In genomic region chr9:44107110-44107509, GRCm38 (mm10) we compare ENCODE assay signal across 9 mouse cellular contexts. TPM values are rescaled to one million over a fixed set of nuclear protein-coding genes. Genes with fewer than 3 reads are reported as not detected.
A peak's percentile ranks its signal among the peaks of the same experiment; 100 is the strongest.
DNase-seq lines count a peak whose midpoint lies in the region; ATAC-seq and TF ChIP-seq lines count a peak whose summit lies in the region.
"Had no signal": no experiment of that assay in that cellular context is flagged by ENCODE, and none has a peak within 500 bp of the region (broad histone marks: within the 10 kb centered on the region; RNA-seq: fewer than 3 reads in every experiment).

TSS of gene C1qtnf5 (plus strand) at chr9:44107245.

- 43% methylated on average over 8 of the region's 8 CpGs for WGBS in heart, embryonic 10.5 days
- WGBS in limb, embryonic 12.5 days: 29% methylated on average over 8 of the region's 8 CpGs
- 20% methylated on average over 8 of the region's 8 CpGs for WGBS in midbrain, postnatal 0 days

- 0 out of 2 replicates have a peak, but pooled peaks cover 9% of the 10 kb centered on the region for H3K4me1 ChIP-seq in embryonic fibroblast, embryonic 13.5 days (ENCODE audit: control insufficient read depth, insufficient read depth, low read length)
- peaks cover 59% of the 10 kb centered on the region for H3K4me1 ChIP-seq in heart, embryonic 10.5 days
- peaks cover 51% of the 10 kb centered on the region for H3K4me1 ChIP-seq in limb, embryonic 12.5 days (replicated peaks)
- H3K4me1 ChIP-seq in midbrain, postnatal 0 days (ENCODE audit: insufficient read depth, low read length): peaks cover 6% of the 10 kb centered on the region; the same call in 1 of the 2 replicates

- peak; percentile 60 for TF ChIP-seq POLR2A in embryonic fibroblast, embryonic 13.5 days (IDR thresholded peaks at IDR 0.05; ENCODE audit: low read depth, low read length)

- H3K9me3 ChIP-seq in heart, embryonic 10.5 days: no peaks in the 10 kb centered on the region
- no peaks in the 10 kb centered on the region for H3K9me3 ChIP-seq in limb, embryonic 12.5 days
- H3K9me3 ChIP-seq in midbrain, postnatal 0 days (ENCODE audit: low read length): no peaks in the 10 kb centered on the region
- H3K9me3 ChIP-seq: megakaryocyte, embryonic 14.5 days had no signal

- peak within 1 kb of the TSS; percentile 42 for H3K4me2 ChIP-seq in limb, embryonic 12.5 days
- H3K4me2 ChIP-seq in midbrain, postnatal 0 days (ENCODE audit: low read depth, low read length, poor library complexity, severe bottlenecking): peak within 1 kb of the TSS; percentile 37; the same call in 1 of the 2 replicates

- peaks cover 37% of the 10 kb centered on the region for H3K36me3 ChIP-seq in heart, embryonic 10.5 days
- H3K36me3 ChIP-seq in limb, embryonic 12.5 days: peaks cover 54% of the 10 kb centered on the region
- H3K36me3 ChIP-seq in midbrain, postnatal 0 days (ENCODE audit: insufficient read depth, low read length): no peaks in the 10 kb centered on the region; the same call in 1 of the 2 replicates

- no peak for ATAC-seq in limb, embryonic 12.5 days (ENCODE audit: insufficient number of reproducible peaks, insufficient read depth, low FRiP score, low TSS enrichment, low read depth)
- peak; percentile 67 for ATAC-seq in midbrain, postnatal 0 days (ENCODE audit: low FRiP score)
- no peak for ATAC-seq in granulocyte monocyte progenitor cell, adult 5-6 weeks (replicated peaks; ENCODE audit: poor library complexity, severe bottlenecking)

- peak within 1 kb of the TSS; percentile 31 for H3K9ac ChIP-seq in limb, embryonic 12.5 days (replicated peaks)
- H3K9ac ChIP-seq in midbrain, postnatal 0 days (replicated peaks; ENCODE audit: low read length, poor library complexity, severe bottlenecking): no peak within 1 kb of the TSS

- no peaks in the 10 kb centered on the region for H3K27me3 ChIP-seq in heart, embryonic 10.5 days (ENCODE audit: insufficient read depth, poor library complexity, severe bottlenecking)
- H3K27me3 ChIP-seq in limb, embryonic 12.5 days: no peaks in the 10 kb centered on the region; the same call in 1 of the 2 replicates
- H3K27me3 ChIP-seq in midbrain, postnatal 0 days (ENCODE audit: insufficient read depth, low read length): no peaks in the 10 kb centered on the region

- peak within 1 kb of the TSS; percentile 80 for H3K27ac ChIP-seq in embryonic fibroblast, embryonic 13.5 days (ENCODE audit: insufficient read depth, low read length)
- H3K27ac ChIP-seq in heart, embryonic 10.5 days: peak within 1 kb of the TSS; percentile 67
- H3K27ac ChIP-seq in limb, embryonic 12.5 days: peak within 1 kb of the TSS; percentile 53
- H3K27ac ChIP-seq in midbrain, postnatal 0 days (ENCODE audit: low read depth, low read length): peak within 1 kb of the TSS; percentile 51

- DNase-seq in adrenal gland, postnatal 10 days: peak; percentile 84
- DNase-seq in heart, embryonic 10.5 days (ENCODE audit: low spot score): no peak
- DNase-seq in kidney, adult 8-10 months: peak; percentile 71 to 81
- DNase-seq in midbrain, postnatal 0 days (ENCODE audit: low spot score): peak; percentile 81
- peak; percentile 91 for DNase-seq in urinary bladder, postnatal 14 days (ENCODE audit: low spot score)

- peak within 1 kb of the TSS; percentile 7 for H3K4me3 ChIP-seq in embryonic fibroblast, embryonic 13.5 days (ENCODE audit: insufficient read depth, low read length)
- H3K4me3 ChIP-seq in heart, embryonic 10.5 days: peak within 1 kb of the TSS; percentile 35; the same call in 1 of the 2 replicates
- peak within 1 kb of the TSS; percentile 19 for H3K4me3 ChIP-seq in limb, embryonic 12.5 days (replicated peaks)
- H3K4me3 ChIP-seq in midbrain, postnatal 0 days (ENCODE audit: low read depth, low read length): no peak within 1 kb of the TSS
- H3K4me3 ChIP-seq: megakaryocyte, embryonic 14.5 days had no signal

- TF ChIP-seq CTCF in embryonic fibroblast, embryonic 13.5 days (IDR thresholded peaks at IDR 0.05; ENCODE audit: borderline replicate concordance, insufficient read depth, low read length): no peak
- no peak; the same call in 1 of the 2 replicates for TF ChIP-seq CTCF in midbrain, postnatal 0 days (IDR thresholded peaks at IDR 0.05)

RNA-seq across cellular contexts. Expression of gene C1qtnf5, which starts in this region (rescaled TPM):
- 10 to 100 TPM; 16.7 to 21.9 TPM for total RNA-seq in adrenal gland, postnatal 10 days (2021)
- 25.4 and 36.4 TPM in 2 replicates for polyA plus RNA-seq in embryonic fibroblast, embryonic 13.5 days (2011; ENCODE audit: insufficient read length, low read depth, missing spikeins)
- polyA plus RNA-seq in heart, embryonic 10.5 days (2016; fragmentation: Nextera tagmentation; extraction: Ambion mirVana): 0.50 TPM in 1 of 2 replicates, not detected in the other
- polyA plus RNA-seq in limb, embryonic 12.5 days (2016; fragmentation: Nextera tagmentation; extraction: Ambion mirVana): 0.84 TPM in 1 of 2 replicates, not detected in the other
- 16.6 and 29.0 TPM in 2 replicates for total RNA-seq in midbrain, postnatal 0 days (2014; rRNA removed)
- 9.9 and 10.7 TPM in 2 replicates for polyA plus RNA-seq in midbrain, postnatal 0 days (2015; fragmentation: Nextera tagmentation; extraction: Ambion mirVana)
- total RNA-seq in granulocyte monocyte progenitor cell, adult 5-6 weeks (2014; fragmentation: Nextera tagmentation): not detected in 2 replicates
- not detected in 2 replicates for total RNA-seq in granulocyte monocyte progenitor cell, adult 5-6 weeks (2017)

Comparison
In these comparisons a context has a peak if more than half of its experiments do, and no peak if none do; other contexts are left out.
1. RNA of gene C1qtnf5 (total RNA-seq): 16.6 to 29.0 TPM in midbrain, postnatal 0 days and 16.7 to 21.9 TPM in adrenal gland, postnatal 10 days; not detected in granulocyte monocyte progenitor cell, adult 5-6 weeks; every median in the first group is over 10 times any median in the second.
2. Peak in every context shown above with its lines, with median percentiles within 50 percentile points of each other: H3K27ac ChIP-seq.